Mouse (Mus musculus) bone marrow macrophage, adult 2 months (primary cell): ENCODE data around the gene Car11. TPM values are rescaled to one million over a fixed set of nuclear protein-coding genes. Genes with fewer than 3 reads are reported as not detected.

Experiments
- H3K27ac ChIP-seq: 2 replicates; pipeline ENCODE4 v1.5.1; 2012; ENCODE audit warnings: low read depth, low read length; ENCODE audit not compliant: insufficient read depth
- H3K4me1 ChIP-seq: 2 replicates; pipeline ENCODE4 v1.6.1; 2012; ENCODE audit warnings: low read length; ENCODE audit not compliant: control insufficient read depth, insufficient read depth
- H3K4me3 ChIP-seq: 2 replicates; pipeline ENCODE4 v1.5.1; 2012; ENCODE audit warnings: mild to moderate bottlenecking, low read length, moderate library complexity; ENCODE audit not compliant: insufficient read depth
- CTCF ChIP-seq: IDR thresholded peaks from 2 replicates; pipeline ENCODE4 v1.5.1; 2012; ENCODE audit warnings: low read depth, mild to moderate bottlenecking, low read length, moderate library complexity
- POLR2A ChIP-seq: IDR thresholded peaks from 2 replicates; pipeline ENCODE4 v1.6.1; 2012; ENCODE audit warnings: mild to moderate bottlenecking, low read depth, low read length, borderline replicate concordance
- polyA plus RNA-seq: library from polyadenylated mRNA; stranded (reverse); fragments of >200 nt; gene quantifications from 2 replicates; pipeline ENCODE4 v1.2.4, GENCODE M21; 2012; ENCODE audit not compliant: missing spikeins, insufficient read depth, insufficient read length

The Car11 gene
- polyA plus RNA-seq, 1 experiment, result 1.3 TPM

- Histone ChIP-seq H3K4me3 (no peak overlapping the region), H3K27ac (no peak overlapping the region), H3K4me1 (peaks cover 3% of the 10 kb centered on the region; the same call in 1 of the 2 replicates)
- TF ChIP-seq CTCF (no peak), POLR2A (no peak)
Measured at GRCm38 (mm10) chr7:45689800-45690199, 9.8 kb upstream of the Car11 start.

GRCm38 (mm10) chr7:45692364-45692763, 7.3 kb upstream of the Car11 start:
- Histone ChIP-seq H3K4me1 (peaks cover 3% of the 10 kb centered on the region; the same call in 1 of the 2 replicates), H3K27ac (no peak overlapping the region), H3K4me3 (no peak overlapping the region)
- TF ChIP-seq CTCF (no peak), POLR2A (no peak)

- Histone ChIP-seq H3K27ac (no peak within 1 kb of the TSS), H3K4me1 (peaks cover 3% of the 10 kb centered on the region; the same call in 1 of the 2 replicates), H3K4me3 (no peak within 1 kb of the TSS)
- TF ChIP-seq CTCF, result no peak
Measured at GRCm38 (mm10) chr7:45693921-45694591, 5.6 kb upstream of the Car11 start, which contains the start of gene Sec1. Gene Sec1, minus strand, starts transcription at chr7:45694402.

- no peaks in the 10 kb centered on the region for H3K4me1 ChIP-seq
- no peak overlapping the region for H3K4me3 ChIP-seq
- no peak overlapping the region for H3K27ac ChIP-seq
- TF ChIP-seq CTCF, result no peak
- TF ChIP-seq POLR2A, result no peak
Measured at GRCm38 (mm10) chr7:45695098-45695497, 4.5 kb upstream of the Car11 start.

GRCm38 (mm10) chr7:45697894-45698293, 1.7 kb upstream of the Car11 start:
- no peak overlapping the region for H3K27ac ChIP-seq
- H3K4me1 ChIP-seq, result no peaks in the 10 kb centered on the region
- H3K4me3 ChIP-seq, result no peak overlapping the region
- no peak for TF ChIP-seq POLR2A
- no peak for TF ChIP-seq CTCF

- H3K4me1 ChIP-seq, result peaks cover 4% of the 10 kb centered on the region
- TF ChIP-seq POLR2A (no peak), CTCF (no peak)
- H3K4me3 ChIP-seq, result peak overlapping the region; percentile 35
- no peak overlapping the region for H3K27ac ChIP-seq
Measured at GRCm38 (mm10) chr7:45700301-45701015, 815 bp downstream of the Car11 start.

GRCm38 (mm10) chr7:45701072-45701471, 1.4 kb downstream of the Car11 start:
- Histone ChIP-seq H3K4me1 (peaks cover 4% of the 10 kb centered on the region), H3K4me3 (no peak overlapping the region), H3K27ac (no peak overlapping the region)
- TF ChIP-seq POLR2A (no peak), CTCF (no peak)

- Histone ChIP-seq H3K4me1 (peaks cover 4% of the 10 kb centered on the region), H3K4me3 (no peak overlapping the region), H3K27ac (no peak overlapping the region)
- TF ChIP-seq POLR2A (no peak), CTCF (no peak)
Measured at GRCm38 (mm10) chr7:45701607-45702006, 2.0 kb downstream of the Car11 start.

GRCm38 (mm10) chr7:45702316-45702715, 2.7 kb downstream of the Car11 start:
- Histone ChIP-seq H3K4me1 (peaks cover 6% of the 10 kb centered on the region), H3K27ac (no peak overlapping the region), H3K4me3 (no peak overlapping the region)
- TF ChIP-seq CTCF (no peak), POLR2A (no peak)

GRCm38 (mm10) chr7:45702809-45703520, 3.3 kb downstream of the Car11 start:
- Histone ChIP-seq H3K4me1 (peaks cover 9% of the 10 kb centered on the region), H3K27ac (no peak overlapping the region), H3K4me3 (no peak overlapping the region)
- TF ChIP-seq CTCF (no peak), POLR2A (no peak)
